Mouse (Mus musculus) stomach, embryonic 16.5 days (tissue): Measurements from ENCODE around the gene Pax5. TPM values are rescaled to one million over a fixed set of nuclear protein-coding genes. Genes with fewer than 3 reads are reported as not detected.

Experiments used
- ATAC-seq: fragments of 200-750 bp; cut with Nextera tagmentation; 2 replicates; pipeline ENCODE4 v1.8.0; 2017; ENCODE audit warnings: moderate number of reproducible peaks, moderate TSS enrichment; ENCODE audit not compliant: insufficient read depth, low FRiP score
- H3K27ac ChIP-seq: fragments of 300-500 bp; sonication (generic); 2 replicates; pipeline ENCODE4 v1.5.1; 2014; ENCODE audit warnings: low read length
- H3K27me3 ChIP-seq: fragments of 300-500 bp; sonication (generic); 2 replicates; pipeline ENCODE4 v1.6.1; 2014; ENCODE audit warnings: low read length, control low read depth, mixed read lengths; ENCODE audit not compliant: control insufficient read depth, insufficient read depth
- H3K36me3 ChIP-seq: fragments of 300-500 bp; sonication (generic); 2 replicates; pipeline ENCODE4 v1.6.1; 2014; ENCODE audit warnings: low read length; ENCODE audit not compliant: control insufficient read depth, insufficient read depth
- H3K4me1 ChIP-seq: fragments of 300-500 bp; sonication (generic); 2 replicates; pipeline ENCODE4 v1.6.1; 2014; ENCODE audit warnings: low read length, control low read depth, mixed read lengths; ENCODE audit not compliant: control insufficient read depth, insufficient read depth
- H3K4me2 ChIP-seq: fragments of 300-500 bp; sonication (generic); 2 replicates; pipeline ENCODE4 v1.6.1; 2014; ENCODE audit warnings: low read depth, low read length, mixed read lengths
- H3K4me3 ChIP-seq: fragments of 300-500 bp; sonication (generic); replicated peaks from 2 replicates; pipeline ENCODE4 v1.5.1; 2014; ENCODE audit warnings: mild to moderate bottlenecking, low read length
- H3K9ac ChIP-seq: fragments of 300-500 bp; sonication (generic); 2 replicates; pipeline ENCODE4 v1.6.1; 2014; ENCODE audit warnings: low read length
- H3K9me3 ChIP-seq: fragments of 300-500 bp; sonication (generic); replicated peaks from 2 replicates; pipeline ENCODE4 v1.6.1; 2016; ENCODE audit warnings: low read length, control low read depth; ENCODE audit not compliant: control insufficient read depth
- WGBS: fragments of 180-500 bp; shearing (Covaris S2); extraction: QIAGEN DNeasy Blood & Tissue Kit; methylation state at CpG from one replicate; pipeline ENCODE4 v1.1.7; 2014; 5-methylcytosine and 5-hydroxymethylcytosine counted together
- polyA plus RNA-seq: library from polyadenylated mRNA; unstranded; fragments of >200 nt; fragmentation: Nextera tagmentation; extraction: Ambion mirVana; gene quantifications from 2 replicates; pipeline ENCODE4 v1.2.1, GENCODE M21; 2015

The Pax5 gene
- polyA plus RNA-seq, 1 experiment from 2014 or later = 0.03 TPM

DNA sequence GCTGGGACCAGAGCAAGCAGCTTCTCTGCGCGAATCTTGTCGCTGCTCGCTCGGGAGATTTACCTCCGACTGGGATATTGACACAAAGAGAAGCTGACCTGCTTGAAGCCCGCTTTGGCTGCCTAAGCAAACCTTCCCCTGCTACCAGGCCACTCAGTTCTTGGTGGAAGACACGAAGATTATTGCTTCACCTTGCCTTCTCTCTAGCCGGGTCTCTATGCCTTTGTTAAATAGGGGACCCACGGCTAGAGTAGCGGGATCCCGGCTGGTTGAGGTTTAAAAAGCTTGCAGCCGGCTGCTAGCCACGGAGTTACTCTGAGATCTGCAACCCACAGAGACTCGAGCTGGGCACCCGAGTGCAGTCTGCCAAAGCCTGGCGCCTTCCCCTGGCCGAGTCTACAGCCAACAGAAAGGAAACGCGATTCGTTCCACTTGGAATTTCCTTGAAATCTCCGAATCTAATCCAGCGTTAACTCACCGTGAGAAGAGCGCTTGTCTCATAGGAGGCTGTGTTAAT is 8.2 kb downstream of the Pax5 start:
- Histone ChIP-seq H3K9me3 (no peaks in the 10 kb centered on the region), H3K27me3 (peaks cover 80% of the 10 kb centered on the region), H3K4me1 (0 out of 2 replicates have a peak, but pooled peaks cover 13% of the 10 kb centered on the region), H3K36me3 (no peaks in the 10 kb centered on the region), H3K4me3 (no peak overlapping the region), H3K9ac (no peak overlapping the region), H3K27ac (no peak overlapping the region), H3K4me2 (no peak overlapping the region)
- under 1% methylated on average over 25 of the region's 25 CpGs for WGBS
- ATAC-seq = no peak

DNA sequence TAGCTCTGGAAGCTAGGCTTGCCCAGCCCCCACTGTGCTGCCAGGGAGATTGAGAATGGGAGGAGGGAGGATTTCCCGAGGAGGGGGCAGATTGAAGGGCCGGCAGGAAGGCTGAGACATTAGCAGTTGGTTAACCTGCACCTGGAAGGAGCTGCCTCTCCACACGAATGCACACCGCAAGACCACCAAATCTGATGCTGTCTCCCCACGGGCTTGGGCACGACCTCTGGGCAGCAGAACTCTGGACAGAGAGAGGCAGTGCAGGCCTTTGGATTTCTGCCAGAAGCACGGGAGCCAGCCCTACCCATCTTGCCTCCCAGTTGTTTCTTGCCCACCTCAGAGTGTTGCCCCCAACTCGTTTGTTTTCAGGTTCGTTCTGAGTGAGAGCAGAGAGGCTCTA is 8.8 kb downstream of the Pax5 start:
- H3K4me3 ChIP-seq = no peak overlapping the region
- ATAC-seq = no peak
- no peaks in the 10 kb centered on the region for H3K9me3 ChIP-seq
- H3K4me1 ChIP-seq = 0 out of 2 replicates have a peak, but pooled peaks cover 13% of the 10 kb centered on the region
- no peak overlapping the region for H3K4me2 ChIP-seq
- WGBS = under 1% methylated on average over 9 of the region's 9 CpGs
- H3K27ac ChIP-seq = no peak overlapping the region
- H3K9ac ChIP-seq = no peak overlapping the region
- H3K27me3 ChIP-seq = peaks cover 75% of the 10 kb centered on the region
- no peaks in the 10 kb centered on the region for H3K36me3 ChIP-seq

DNA sequence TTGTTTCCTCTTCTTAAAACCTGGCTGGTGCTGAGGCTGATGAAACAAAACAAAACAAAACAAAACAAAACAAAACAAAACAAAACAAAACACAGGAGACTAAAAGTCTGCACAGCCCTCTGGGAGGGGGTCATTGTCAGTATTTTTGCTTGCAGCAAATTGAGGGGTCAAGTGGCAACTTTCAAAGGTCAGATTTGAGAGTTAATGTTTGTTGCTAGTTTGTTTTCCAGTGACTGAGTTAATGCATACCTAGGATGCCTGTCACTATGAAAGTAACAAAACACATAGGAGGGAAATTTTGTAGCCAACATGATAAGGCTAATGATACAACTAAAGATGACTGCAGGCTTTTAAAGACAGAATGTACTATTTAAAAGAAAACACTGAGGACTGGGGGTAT is 13.6 kb downstream of the Pax5 start:
- Histone ChIP-seq H3K27me3 (peaks cover 30% of the 10 kb centered on the region), H3K27ac (no peak overlapping the region), H3K36me3 (no peaks in the 10 kb centered on the region), H3K9me3 (no peaks in the 10 kb centered on the region), H3K9ac (no peak overlapping the region), H3K4me2 (no peak overlapping the region), H3K4me3 (no peak overlapping the region), H3K4me1 (no peaks in the 10 kb centered on the region)
- no peak for ATAC-seq

DNA sequence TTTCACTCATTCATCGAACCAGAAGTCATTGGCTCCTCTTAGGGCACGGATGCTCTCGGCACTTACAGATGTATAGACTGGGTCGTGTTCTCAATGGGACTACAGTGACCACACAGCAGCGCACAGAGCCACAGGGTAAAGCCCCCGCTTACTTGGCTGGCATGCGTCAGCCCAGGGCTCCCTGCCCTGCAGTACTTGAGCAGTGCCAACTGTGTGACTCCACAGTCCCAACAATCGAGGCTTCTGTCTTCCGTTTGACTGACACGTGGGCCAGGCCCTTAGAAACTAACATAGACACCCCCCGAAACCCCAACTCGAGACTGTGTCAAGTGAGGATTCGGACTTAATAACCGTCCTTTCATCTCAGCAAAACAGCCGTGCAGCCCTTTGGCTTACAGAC is 15.9 kb downstream of the Pax5 start:
- no peak overlapping the region for H3K4me3 ChIP-seq
- WGBS = 66% methylated on average over 15 of the region's 15 CpGs

DNA sequence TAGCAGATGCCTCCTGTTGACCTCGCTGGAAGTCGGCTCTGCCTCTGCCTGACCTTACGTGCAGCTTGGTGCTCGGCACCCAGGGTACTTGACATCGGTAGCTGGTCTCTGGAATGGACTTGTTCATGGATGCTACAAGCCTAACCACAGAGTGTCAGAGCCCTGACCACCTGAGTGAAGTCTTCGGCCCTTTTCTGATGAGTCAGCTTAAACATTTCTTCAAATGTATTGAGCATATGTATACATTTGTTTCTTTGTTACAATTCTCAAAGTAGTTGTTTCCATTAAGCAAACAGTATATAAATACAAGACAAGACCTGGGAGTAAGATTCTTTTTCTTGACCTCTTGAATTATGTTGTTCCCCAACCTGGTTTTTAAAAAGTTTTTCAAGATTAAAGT is 24.7 kb downstream of the Pax5 start:
- Histone ChIP-seq H3K36me3 (no peaks in the 10 kb centered on the region), H3K4me2 (no peak overlapping the region), H3K4me1 (no peaks in the 10 kb centered on the region), H3K4me3 (no peak overlapping the region), H3K9me3 (no peaks in the 10 kb centered on the region), H3K9ac (no peak overlapping the region), H3K27ac (no peak overlapping the region), H3K27me3 (no peaks in the 10 kb centered on the region; the same call in 1 of the 2 replicates)
- ATAC-seq = no peak
- 63% methylated on average over 6 of the region's 6 CpGs for WGBS

More for the DNA sequence above, 15.9 kb downstream of the Pax5 start:
- Histone ChIP-seq H3K27me3 (peaks cover 9% of the 10 kb centered on the region), H3K4me2 (no peak overlapping the region), H3K9ac (no peak overlapping the region), H3K27ac (no peak overlapping the region), H3K36me3 (no peaks in the 10 kb centered on the region), H3K4me1 (no peaks in the 10 kb centered on the region), H3K9me3 (no peaks in the 10 kb centered on the region)
- ATAC-seq = no peak

DNA sequence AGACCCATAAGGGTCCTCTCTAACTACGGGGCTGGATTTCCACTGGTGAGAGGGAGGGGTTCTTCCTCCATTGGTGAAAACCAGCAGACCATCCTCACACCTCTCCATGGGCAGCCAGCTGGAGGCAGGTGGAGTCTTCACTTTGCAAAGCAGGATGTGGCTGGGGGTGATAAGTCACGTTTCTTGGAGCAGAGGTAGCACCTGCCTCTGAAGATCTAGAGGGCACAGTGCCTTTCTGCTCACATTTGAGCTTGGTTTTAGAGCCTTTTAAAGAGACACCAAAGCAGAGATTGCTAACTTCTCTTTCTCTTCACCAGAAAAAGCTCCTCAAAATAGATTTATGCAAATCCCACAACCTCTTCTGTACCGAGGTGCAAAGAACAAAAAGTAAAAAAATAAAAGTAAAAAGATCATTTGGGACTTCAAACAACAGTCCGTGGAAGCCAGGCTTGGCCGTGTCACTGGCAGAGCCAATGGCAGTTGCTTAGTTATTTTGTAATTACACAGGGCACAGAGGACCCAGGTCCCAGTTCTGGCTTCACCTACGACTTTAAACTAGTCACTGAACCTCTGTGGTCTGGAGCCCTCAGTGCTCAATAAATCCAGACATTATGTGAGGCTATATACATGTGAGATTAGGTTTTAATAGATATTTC is 29.9 kb downstream of the Pax5 start:
- no peak for ATAC-seq
- peaks cover 2% of the 10 kb centered on the region; the same call in 1 of the 2 replicates for H3K27me3 ChIP-seq
- H3K4me3 ChIP-seq = no peak overlapping the region
- H3K4me2 ChIP-seq = no peak overlapping the region
- H3K9me3 ChIP-seq = no peaks in the 10 kb centered on the region
- no peaks in the 10 kb centered on the region for H3K36me3 ChIP-seq
- WGBS = 57% methylated on average over 6 of the region's 6 CpGs
- no peak overlapping the region for H3K9ac ChIP-seq
- no peak overlapping the region for H3K27ac ChIP-seq
- no peaks in the 10 kb centered on the region for H3K4me1 ChIP-seq

DNA sequence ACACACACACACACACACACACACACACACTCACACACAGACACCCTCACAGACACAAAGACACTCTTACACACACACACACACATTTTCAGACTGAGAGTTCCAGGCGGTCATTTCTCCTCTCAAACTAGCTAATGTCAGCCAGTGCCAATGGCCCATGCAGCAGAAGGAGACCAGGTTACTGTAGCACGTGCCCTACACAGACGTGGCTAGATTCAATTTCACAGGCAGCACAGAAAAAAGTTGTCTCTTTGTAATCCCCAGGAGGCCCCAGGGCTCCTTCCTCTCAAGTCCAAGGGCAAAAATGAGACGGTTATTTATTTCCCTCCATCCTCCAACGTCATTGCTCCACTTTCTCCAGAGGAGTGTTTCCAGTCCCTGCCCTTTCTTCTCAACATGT is 31.6 kb downstream of the Pax5 start:
- Histone ChIP-seq H3K36me3 (no peaks in the 10 kb centered on the region), H3K4me1 (no peaks in the 10 kb centered on the region), H3K27ac (no peak overlapping the region), H3K9ac (no peak overlapping the region), H3K27me3 (peaks cover 2% of the 10 kb centered on the region; the same call in 1 of the 2 replicates), H3K4me3 (no peak overlapping the region), H3K9me3 (no peaks in the 10 kb centered on the region), H3K4me2 (no peak overlapping the region)
- ATAC-seq = no peak
- 41% methylated on average over 5 of the region's 5 CpGs for WGBS

DNA sequence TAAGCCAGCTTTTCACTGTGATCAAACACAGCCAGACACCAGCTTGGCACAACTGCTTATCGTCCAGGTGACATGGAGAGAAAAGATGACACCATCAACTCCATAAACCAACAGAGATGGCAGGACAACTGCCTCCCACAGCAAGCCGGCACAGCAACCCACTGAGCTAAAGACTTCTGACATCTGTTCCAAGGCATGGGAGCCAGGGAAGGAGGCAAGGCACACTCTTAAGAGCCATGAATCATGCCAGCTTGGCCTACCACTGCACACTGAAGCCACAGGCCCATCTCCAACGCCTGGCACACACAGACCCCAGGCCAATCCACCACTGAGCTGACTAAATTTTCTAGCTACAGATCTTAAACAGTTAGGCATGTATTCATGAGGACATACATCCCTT is 32.3 kb downstream of the Pax5 start:
- H3K36me3 ChIP-seq = no peaks in the 10 kb centered on the region
- H3K4me1 ChIP-seq = no peaks in the 10 kb centered on the region
- H3K27me3 ChIP-seq = peaks cover 2% of the 10 kb centered on the region; the same call in 1 of the 2 replicates
- no peaks in the 10 kb centered on the region for H3K9me3 ChIP-seq
- WGBS = 62% methylated on average over 3 of the region's 3 CpGs
- H3K4me2 ChIP-seq = no peak overlapping the region
- ATAC-seq = no peak
- no peak overlapping the region for H3K27ac ChIP-seq
- H3K9ac ChIP-seq = no peak overlapping the region
- H3K4me3 ChIP-seq = no peak overlapping the region

DNA sequence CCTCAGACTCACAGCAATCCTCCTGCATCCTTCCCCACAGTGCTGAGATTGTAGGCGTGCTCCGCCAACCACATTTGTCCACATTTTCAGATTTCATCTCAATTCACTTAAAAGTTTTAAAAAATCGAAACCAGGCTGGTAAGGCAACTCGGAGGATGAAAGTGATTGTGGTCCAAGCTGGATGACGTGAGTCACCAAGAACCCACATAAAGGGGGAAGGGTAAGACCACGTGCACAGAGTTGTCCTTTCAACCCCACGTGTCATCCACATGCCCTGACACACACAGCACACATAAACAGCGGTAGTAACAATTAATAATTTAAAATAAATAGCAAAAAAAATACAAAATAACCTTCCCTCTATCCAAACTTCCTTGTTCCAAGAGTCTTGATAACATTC is 35.3 kb downstream of the Pax5 start:
- H3K4me1 ChIP-seq = no peaks in the 10 kb centered on the region
- no peaks in the 10 kb centered on the region for H3K9me3 ChIP-seq
- 83% methylated on average over 8 of the region's 8 CpGs for WGBS
- H3K27me3 ChIP-seq = peaks cover 1% of the 10 kb centered on the region; the same call in 1 of the 2 replicates
- no peak overlapping the region for H3K4me2 ChIP-seq
- H3K36me3 ChIP-seq = no peaks in the 10 kb centered on the region
- no peak overlapping the region for H3K9ac ChIP-seq
- no peak overlapping the region for H3K27ac ChIP-seq
- no peak for ATAC-seq
- no peak overlapping the region for H3K4me3 ChIP-seq
